Mouse (Mus musculus) common myeloid progenitor, adult 5-6 weeks (primary cell): ENCODE measurements around the gene Mlxipl. TPM values are rescaled to one million over a fixed set of nuclear protein-coding genes. Genes with fewer than 3 reads are reported as not detected.
A peak's percentile ranks its signal among the peaks of the same experiment; 100 is the strongest.

ENCODE experiments used
- ATAC-seq: replicated peaks from 2 replicates; pipeline ENCODE4 v1.8.0; 2016; ENCODE audit warnings: low read depth, mild to moderate bottlenecking, moderate TSS enrichment, inconsistent platforms; ENCODE audit not compliant: poor library complexity, severe bottlenecking
- total RNA-seq: library from RNA; stranded (forward); fragments of 200-1000, 187-1606 nt; gene quantifications from 2 replicates; pipeline ENCODE4 v1.2.3, GENCODE M21; 2017

Mlxipl gene
- total RNA-seq, 1 experiment from 2014 or later = not detected

DNA sequence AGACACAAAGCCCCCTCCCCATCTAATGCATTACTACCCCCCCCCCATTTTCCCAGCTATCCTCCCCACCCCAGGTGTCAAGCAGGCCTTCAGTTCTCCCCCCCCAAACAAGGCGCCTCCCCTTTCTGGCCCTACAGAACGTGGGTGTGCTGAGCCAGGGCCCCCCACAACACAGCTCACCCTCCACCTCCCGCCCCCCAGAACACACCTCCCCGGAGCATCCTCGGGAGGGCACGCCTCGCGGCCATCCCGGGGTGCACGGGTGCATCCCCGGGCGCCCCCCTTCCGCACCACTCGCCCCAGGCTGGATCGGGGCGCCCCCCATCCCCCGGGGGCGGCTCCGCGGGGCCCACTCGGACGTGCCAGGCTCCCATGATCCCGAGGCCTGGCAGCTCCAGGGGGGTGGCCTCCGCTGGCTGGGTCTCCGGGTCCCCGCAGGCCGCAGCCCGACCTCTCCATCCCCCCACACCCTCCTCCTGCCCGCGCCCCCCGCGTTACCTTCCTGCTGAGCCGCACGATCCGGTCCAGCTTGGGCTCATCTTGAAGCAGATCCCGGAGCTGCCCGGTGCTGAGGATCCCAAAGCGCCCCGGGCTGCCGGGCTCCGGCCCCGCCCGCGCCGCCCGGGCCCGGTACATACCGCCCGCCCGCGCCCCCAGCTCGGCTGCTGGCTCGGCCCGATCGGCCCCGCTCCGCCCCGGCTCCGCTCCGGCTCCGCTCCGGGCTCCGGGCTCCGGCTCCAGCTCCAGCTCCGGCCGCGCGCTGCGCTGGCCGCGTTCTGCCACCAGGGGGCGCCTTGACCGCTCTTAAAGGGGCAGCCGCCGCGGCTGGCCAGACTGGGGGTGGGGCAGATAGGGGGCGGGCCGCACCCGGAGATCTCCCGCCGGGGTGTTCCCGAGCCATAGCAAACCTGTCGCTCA lies 11.9 kb upstream of the Mlxipl start, which contains the start of gene Vps37d:
Vps37d (minus strand) TSS at position 703 of the 918 bp plus-strand sequence.
- ATAC-seq = peak; percentile 72

DNA sequence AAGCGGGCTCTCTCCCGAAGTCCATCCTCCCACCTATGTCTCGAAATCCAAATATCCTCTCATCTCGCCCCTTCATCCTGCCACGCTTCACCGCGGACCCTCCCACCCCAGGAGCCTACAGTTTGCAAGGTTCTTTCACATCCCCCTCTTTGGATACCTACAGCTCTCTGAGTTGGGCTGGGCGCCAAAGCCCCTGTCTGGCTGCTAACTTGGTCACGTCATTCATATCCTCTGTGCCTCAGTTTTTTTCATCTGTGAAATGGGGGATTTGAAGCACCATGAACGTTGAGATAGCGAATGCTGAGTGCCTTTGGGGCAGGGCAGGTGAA lies 11.2 kb upstream of the Mlxipl start:
- 0 out of 2 replicates have a peak, but pooled peaks have one; percentile 13 for ATAC-seq

- ATAC-seq = no peak
Measured at GRCm38 (mm10) chr5:135079578-135079977, 10.1 kb upstream of the Mlxipl start.

DNA sequence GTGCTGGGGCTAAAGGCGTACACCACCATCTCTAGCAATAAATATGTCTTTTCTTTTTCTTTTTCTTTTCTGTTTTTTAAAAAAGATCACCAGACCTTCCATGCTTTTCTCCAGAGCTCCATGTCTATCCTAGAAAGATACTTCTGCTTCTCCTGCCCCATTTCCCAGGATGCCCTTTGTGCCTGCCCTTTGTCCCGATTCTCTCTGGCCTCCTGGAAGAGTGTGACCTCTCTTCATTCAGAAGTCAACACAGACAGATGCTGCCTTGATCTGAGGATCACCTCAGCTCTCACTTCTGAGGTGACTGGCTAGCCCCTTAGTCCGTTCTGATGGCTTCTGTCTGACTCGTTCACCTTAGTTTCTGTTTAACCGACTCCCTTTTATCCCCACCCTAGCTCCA lies 9.2 kb upstream of the Mlxipl start:
- no peak for ATAC-seq

- no peak for ATAC-seq
Measured at GRCm38 (mm10) chr5:135086871-135087270, 2.8 kb upstream of the Mlxipl start.

GRCm38 (mm10) chr5:135100981-135101380 lies 11.3 kb downstream of the Mlxipl start:
- ATAC-seq = no peak

GRCm38 (mm10) chr5:135103999-135104660 lies 14.4 kb downstream of the Mlxipl start:
- 0 out of 2 replicates have a peak, but pooled peaks have one; percentile 37 for ATAC-seq

GRCm38 (mm10) chr5:135106758-135107256 lies 17.1 kb downstream of the Mlxipl start:
- peak; percentile 92 for ATAC-seq

DNA sequence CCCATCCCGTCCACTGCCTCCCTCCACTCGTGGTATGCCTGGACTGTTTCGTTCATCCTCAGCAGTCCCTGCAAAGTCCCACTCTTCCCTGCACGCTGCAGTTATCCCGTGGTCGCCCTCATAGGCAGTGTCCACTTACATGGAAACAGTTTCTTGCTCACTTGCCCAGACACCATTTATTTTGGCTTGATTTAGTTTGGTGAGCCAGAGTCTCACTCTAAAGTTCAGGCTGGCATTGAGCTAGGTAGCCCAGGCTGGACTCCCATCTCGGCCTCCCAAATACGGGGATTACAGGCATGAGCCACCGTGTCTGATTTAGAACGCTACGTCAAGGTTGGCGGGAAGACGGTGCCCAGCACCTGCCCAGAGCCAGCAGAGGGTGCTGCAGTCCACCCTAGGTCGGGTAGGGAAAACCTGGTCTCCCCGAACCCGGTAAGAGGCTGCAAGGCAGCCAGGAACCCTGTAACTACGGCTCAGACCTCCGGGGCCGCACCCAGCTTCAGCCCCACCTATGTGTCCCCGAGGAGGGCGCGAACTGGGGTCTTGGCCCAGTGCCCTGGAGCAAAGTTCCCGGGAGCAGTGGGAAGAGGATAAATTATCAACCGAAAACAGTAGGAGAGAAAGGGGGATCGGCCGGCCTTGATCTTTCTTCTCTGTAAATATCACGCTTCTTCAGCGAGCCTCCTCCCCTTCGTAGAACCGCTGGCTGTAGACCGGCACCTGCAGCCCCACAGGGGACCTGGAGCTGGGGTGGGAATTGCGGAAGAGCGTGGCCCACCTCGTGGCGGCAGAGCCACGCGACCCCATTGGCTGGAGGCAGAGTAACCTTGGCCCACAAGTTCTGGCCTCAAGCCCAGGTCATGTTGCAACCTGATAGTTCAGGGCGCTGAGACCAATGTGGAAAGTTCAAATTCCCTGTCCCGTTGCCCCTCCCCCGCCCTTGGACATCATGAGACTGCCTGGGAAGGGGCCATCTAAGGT lies 18.1 kb downstream of the Mlxipl start:
- peak; percentile 33; the same call in 1 of the 2 replicates for ATAC-seq

- ATAC-seq = no peak
Measured at GRCm38 (mm10) chr5:135109017-135109416, 19.3 kb downstream of the Mlxipl start.

GRCm38 (mm10) chr5:135109426-135109825 lies 19.7 kb downstream of the Mlxipl start:
- ATAC-seq = no peak

GRCm38 (mm10) chr5:135109976-135110375 lies 20.3 kb downstream of the Mlxipl start:
- no peak for ATAC-seq

GRCm38 (mm10) chr5:135113782-135114181 lies 24.1 kb downstream of the Mlxipl start:
- no peak for ATAC-seq

GRCm38 (mm10) chr5:135115241-135115640 lies 25.6 kb downstream of the Mlxipl start:
- ATAC-seq = no peak

DNA sequence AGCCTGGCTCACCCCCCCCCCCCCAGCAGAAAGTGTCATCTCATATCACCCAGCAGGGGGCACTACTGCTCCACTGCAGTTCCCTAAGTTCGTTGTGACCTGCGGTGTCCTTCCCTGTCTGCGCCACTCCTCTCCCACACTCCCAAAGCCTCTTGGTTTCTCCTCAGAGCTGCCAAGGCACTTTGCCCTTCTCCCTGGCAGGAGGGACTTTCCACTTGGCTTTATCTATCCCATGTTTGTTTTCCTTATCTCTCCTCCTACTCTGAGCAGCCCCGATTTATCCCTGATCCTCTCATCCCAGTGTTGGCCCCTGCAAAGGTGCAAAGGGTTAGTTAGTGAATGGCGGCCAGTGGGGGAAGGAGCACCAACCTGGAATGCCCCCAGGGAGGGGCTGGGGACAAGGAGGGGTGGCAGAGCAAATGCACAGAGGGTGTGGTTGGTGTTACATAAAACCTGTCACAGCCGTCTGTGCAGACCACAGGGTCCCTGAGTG lies 28.9 kb downstream of the Mlxipl start:
- peak; percentile 77 for ATAC-seq

DNA sequence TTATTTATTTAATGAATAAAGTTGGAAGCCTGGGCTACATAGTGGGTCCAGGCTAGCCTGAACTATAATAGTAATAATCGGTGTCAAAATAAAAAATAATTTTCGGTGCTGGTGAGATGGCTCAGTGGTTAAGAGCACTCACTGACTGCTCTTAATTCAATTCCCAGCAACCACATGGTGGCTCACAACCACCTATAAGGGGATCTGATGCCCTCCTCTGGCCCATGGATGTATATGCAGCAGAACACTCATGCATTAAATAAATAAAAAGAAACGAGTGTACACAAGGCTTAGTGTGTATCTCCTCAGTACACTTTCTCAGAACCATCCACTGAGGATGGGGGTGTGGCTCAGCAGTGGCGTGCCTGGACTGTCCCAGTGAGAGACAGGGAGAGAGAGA lies 31.1 kb downstream of the Mlxipl start:
- ATAC-seq = 0 out of 2 replicates have a peak, but pooled peaks have one; percentile 17

- no peak for ATAC-seq
Measured at GRCm38 (mm10) chr5:135126121-135126520, 36.4 kb downstream of the Mlxipl start.

GRCm38 (mm10) chr5:135127669-135128068 lies 38.0 kb downstream of the Mlxipl start:
- ATAC-seq = no peak; the same call in 1 of the 2 replicates

GRCm38 (mm10) chr5:135129747-135130146 lies 40.1 kb downstream of the Mlxipl start:
- no peak for ATAC-seq
